Mouse (Mus musculus) brown adipose tissue, adult 24 weeks (tissue): ENCODE results near the gene Rag1. TPM values are rescaled to one million over a fixed set of nuclear protein-coding genes. Genes with fewer than 3 reads are reported as not detected.

ENCODE experiments used
- H3K27ac ChIP-seq: fragments of 200-500 bp; replicated peaks from 2 replicates; pipeline ENCODE4 v1.5.1; 2012; ENCODE audit warnings: low read depth, mild to moderate bottlenecking, low read length
- H3K4me1 ChIP-seq: fragments of 200-500 bp; 2 replicates; pipeline ENCODE4 v1.6.1; 2012; ENCODE audit warnings: low read length, mixed read lengths; ENCODE audit not compliant: control insufficient read depth, insufficient read depth, insufficient read length
- H3K4me3 ChIP-seq: fragments of 200-500 bp; 2 replicates; pipeline ENCODE4 v1.5.1; 2012; ENCODE audit warnings: low read depth, mild to moderate bottlenecking, low read length, moderate library complexity; ENCODE audit not compliant: insufficient read depth
- polyA plus RNA-seq: library from polyadenylated mRNA; stranded (reverse); fragments of >200 nt; gene quantifications from 2 replicates; pipeline ENCODE4 v1.2.4, GENCODE M21; 2012; ENCODE audit not compliant: missing spikeins, insufficient read depth, insufficient read length

The Rag1 gene
- polyA plus RNA-seq, 1 experiment: not detected

GRCm38 (mm10) chr2:101618373-101618772 is 30.9 kb downstream of the Rag1 start:
- H3K4me3 ChIP-seq: no peak overlapping the region
- H3K27ac ChIP-seq: no peak overlapping the region

GRCm38 (mm10) chr2:101615464-101616305 is 33.6 kb downstream of the Rag1 start:
- Histone ChIP-seq H3K27ac (no peak overlapping the region), H3K4me1 (0 out of 2 replicates have a peak, but pooled peaks cover 4% of the 10 kb centered on the region), H3K4me3 (no peak overlapping the region)

More at GRCm38 (mm10) chr2:101618373-101618772, 30.9 kb downstream of the Rag1 start:
- peaks cover 3% of the 10 kb centered on the region for H3K4me1 ChIP-seq

- Histone ChIP-seq H3K4me1 (0 out of 2 replicates have a peak, but pooled peaks cover 4% of the 10 kb centered on the region), H3K4me3 (no peak overlapping the region), H3K27ac (no peak overlapping the region)
Measured at GRCm38 (mm10) chr2:101610861-101611260, 38.4 kb downstream of the Rag1 start.

GRCm38 (mm10) chr2:101608232-101608894 is 40.9 kb downstream of the Rag1 start:
- no peak overlapping the region for H3K4me3 ChIP-seq
- H3K27ac ChIP-seq: no peak overlapping the region
- H3K4me1 ChIP-seq: 0 out of 2 replicates have a peak, but pooled peaks cover 4% of the 10 kb centered on the region

GRCm38 (mm10) chr2:101603099-101603498 is 46.2 kb downstream of the Rag1 start:
- Histone ChIP-seq H3K4me1 (peaks cover 4% of the 10 kb centered on the region; the same call in 1 of the 2 replicates), H3K27ac (no peak overlapping the region), H3K4me3 (no peak overlapping the region)

- Histone ChIP-seq H3K4me3 (no peak overlapping the region), H3K4me1 (peaks cover 4% of the 10 kb centered on the region; the same call in 1 of the 2 replicates), H3K27ac (no peak overlapping the region)
Measured at GRCm38 (mm10) chr2:101600703-101601102, 48.6 kb downstream of the Rag1 start.

GRCm38 (mm10) chr2:101598190-101599181 is 50.8 kb downstream of the Rag1 start:
- Histone ChIP-seq H3K27ac (no peak overlapping the region), H3K4me1 (peaks cover 4% of the 10 kb centered on the region; the same call in 1 of the 2 replicates), H3K4me3 (no peak overlapping the region)

- Histone ChIP-seq H3K27ac (no peak overlapping the region), H3K4me1 (peaks cover 4% of the 10 kb centered on the region; the same call in 1 of the 2 replicates), H3K4me3 (no peak overlapping the region)
Measured at GRCm38 (mm10) chr2:101597186-101597585, 52.1 kb downstream of the Rag1 start.

- Histone ChIP-seq H3K27ac (no peak overlapping the region), H3K4me3 (no peak overlapping the region), H3K4me1 (no peaks in the 10 kb centered on the region)
Measured at GRCm38 (mm10) chr2:101594681-101595080, 54.6 kb downstream of the Rag1 start.

GRCm38 (mm10) chr2:101592886-101593285 is 56.4 kb downstream of the Rag1 start:
- Histone ChIP-seq H3K4me1 (no peaks in the 10 kb centered on the region), H3K27ac (no peak overlapping the region), H3K4me3 (no peak overlapping the region)

- Histone ChIP-seq H3K27ac (no peak overlapping the region), H3K4me3 (no peak overlapping the region), H3K4me1 (no peaks in the 10 kb centered on the region)
Measured at GRCm38 (mm10) chr2:101592023-101592841, 57.1 kb downstream of the Rag1 start.

GRCm38 (mm10) chr2:101591356-101591755 is 57.9 kb downstream of the Rag1 start:
- H3K4me1 ChIP-seq: no peaks in the 10 kb centered on the region
- H3K27ac ChIP-seq: no peak overlapping the region
- no peak overlapping the region for H3K4me3 ChIP-seq
